12 mouse cellular contexts compared by ENCODE assay signal in the genomic region with DNA sequence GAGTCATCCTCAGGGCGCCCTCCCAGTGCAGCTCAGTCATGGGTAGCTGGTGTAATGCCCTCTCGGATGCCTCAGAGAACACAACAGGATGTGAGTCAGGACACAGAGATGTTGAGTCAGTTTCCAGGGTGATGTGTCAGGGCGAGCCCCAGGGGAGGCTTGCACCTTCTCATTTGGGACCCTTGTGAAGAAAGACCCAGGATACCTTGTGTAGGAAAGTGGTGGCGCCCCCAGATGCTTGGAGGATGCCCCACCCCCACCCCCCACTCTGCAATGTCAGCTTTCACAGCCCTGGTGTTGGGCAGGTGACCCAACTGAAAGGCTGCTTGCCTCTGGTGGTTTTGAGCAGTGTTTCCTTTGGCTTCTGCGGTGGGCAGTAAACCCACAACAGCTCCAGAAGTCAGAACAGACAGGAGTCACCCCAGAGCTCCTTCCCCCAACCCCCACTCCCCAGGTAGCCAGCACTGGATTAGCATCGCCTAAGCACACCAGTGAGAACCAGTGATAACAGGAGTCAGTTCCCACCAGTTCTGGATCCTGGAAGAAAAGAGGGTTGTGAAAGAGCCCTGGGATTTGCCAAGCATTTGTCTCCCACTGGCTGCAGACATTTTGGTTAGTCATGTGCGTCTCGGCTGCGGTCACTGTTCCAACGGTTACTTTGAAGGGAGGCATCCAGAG.
A peak's percentile ranks its signal among the peaks of the same experiment; 100 is the strongest.
DNase-seq lines count a peak whose midpoint lies in the region; ATAC-seq and TF ChIP-seq lines count a peak whose summit lies in the region.
"Had no signal": no experiment of that assay in that cellular context is flagged by ENCODE, and none has a peak within 500 bp of the region (broad histone marks: within the 10 kb centered on the region; RNA-seq: fewer than 3 reads in every experiment).

No protein-coding gene starts in this region.

- H3K79me2 ChIP-seq in C2C12 (ENCODE audit: control insufficient read depth, insufficient read depth): peaks cover 69% of the 10 kb centered on the region

- TF ChIP-seq CTCF in C2C12 (IDR thresholded peaks at IDR 0.05; ENCODE audit: control insufficient read depth, insufficient read depth, insufficient read length): no peak
- no peak for TF ChIP-seq CTCF in bone marrow macrophage, adult 2 months (IDR thresholded peaks at IDR 0.05; ENCODE audit: low read depth, low read length)

- no peak overlapping the region for H3ac ChIP-seq in C2C12 (ENCODE audit: control insufficient read depth, insufficient read length, low read depth)

- peaks cover 32% of the 10 kb centered on the region for H3K4me1 ChIP-seq in bone marrow macrophage, adult 2 months (ENCODE audit: control insufficient read depth, insufficient read depth, low read length)
- no peaks in the 10 kb centered on the region for H3K4me1 ChIP-seq in forebrain, embryonic 14.5 days (ENCODE audit: control insufficient read depth, insufficient read depth, low read length)
- H3K4me1 ChIP-seq: heart, embryonic 15.5 days had no signal

- H3K79me3 ChIP-seq in C2C12 (ENCODE audit: low read depth): peaks cover 39% of the 10 kb centered on the region

- H3K27me3 ChIP-seq in C2C12 (ENCODE audit: control insufficient read depth, insufficient read depth, insufficient read length): no peaks in the 10 kb centered on the region
- H3K27me3 ChIP-seq in forebrain, embryonic 14.5 days (replicated peaks; ENCODE audit: control insufficient read depth, insufficient read depth, low read length): no peaks in the 10 kb centered on the region
- H3K27me3 ChIP-seq: lung, embryonic 15.5 days had no signal

- H3K27ac ChIP-seq in bone marrow macrophage, adult 2 months (ENCODE audit: insufficient read depth, low read depth, low read length): peak overlapping the region; percentile 72
- no peak overlapping the region for H3K27ac ChIP-seq in forebrain, embryonic 14.5 days (ENCODE audit: low read depth, low read length)
- H3K27ac ChIP-seq: heart, embryonic 15.5 days; lung, embryonic 15.5 days had no signal

- ATAC-seq in megakaryocyte, adult 5-6 weeks (ENCODE audit: poor library complexity, severe bottlenecking): peak; percentile 92
- ATAC-seq in forebrain, embryonic 14.5 days: no peak

- no peaks in the 10 kb centered on the region; the same call in 1 of the 2 replicates for H3K9me3 ChIP-seq in forebrain, embryonic 14.5 days (replicated peaks; ENCODE audit: control insufficient read depth, low read length)
- H3K9me3 ChIP-seq: heart, embryonic 15.5 days; lung, embryonic 15.5 days had no signal

- no peak overlapping the region for H3K4me3 ChIP-seq in C2C12 (ENCODE audit: insufficient read depth, poor library complexity, severe bottlenecking)
- H3K4me3 ChIP-seq in bone marrow macrophage, adult 2 months (ENCODE audit: insufficient read depth, low read length): no peak overlapping the region
- no peak overlapping the region for H3K4me3 ChIP-seq in forebrain, embryonic 14.5 days (ENCODE audit: low read depth, low read length)
- H3K4me3 ChIP-seq: erythroblast, embryonic 14.5 days; heart, embryonic 15.5 days; lung, embryonic 15.5 days had no signal

- peaks cover 53% of the 10 kb centered on the region for H3K36me3 ChIP-seq in C2C12 (ENCODE audit: control insufficient read depth, insufficient read depth)
- no peaks in the 10 kb centered on the region for H3K36me3 ChIP-seq in forebrain, embryonic 14.5 days (ENCODE audit: control insufficient read depth, insufficient read depth, low read length)
- H3K36me3 ChIP-seq: heart, embryonic 15.5 days; lung, embryonic 15.5 days had no signal

- H3K9ac ChIP-seq in forebrain, embryonic 14.5 days (ENCODE audit: low read length): no peak overlapping the region
- H3K9ac ChIP-seq: heart, embryonic 15.5 days; lung, embryonic 15.5 days had no signal

- no peak for TF ChIP-seq POLR2A in bone marrow macrophage, adult 2 months (IDR thresholded peaks at IDR 0.05; ENCODE audit: borderline replicate concordance, low read depth, low read length)

- DNase-seq in 3T3-L1 (ENCODE audit: low read depth, low spot score): peak; percentile 95
- no peak for DNase-seq in layer of hippocampus, postnatal 25 days (ENCODE audit: extremely low spot score in 1 of 2, low spot score in 1 of 2)
- DNase-seq in forebrain, embryonic 14.5 days (ENCODE audit: low spot score): no peak
- DNase-seq in kidney, postnatal 4 days: no peak
- DNase-seq: kidney, postnatal 36 days; retina, postnatal 1 day had no signal

- 59% methylated on average over 10 of the region's 10 CpGs for WGBS in forebrain, embryonic 14.5 days

- H3K4me2 ChIP-seq in forebrain, embryonic 14.5 days (ENCODE audit: low read length): no peak overlapping the region
- H3K4me2 ChIP-seq: heart, embryonic 15.5 days; lung, embryonic 15.5 days had no signal

TF ChIP-seq in C2C12, 6 proteins besides CTCF, POLR2A, EP300 and RAD21:
- TF ChIP-seq CEBPB (IDR thresholded peaks at IDR 0.05; ENCODE audit: low read depth): peak; percentile 90
- no peak for TF ChIP-seq MYOG (IDR thresholded peaks at IDR 0.05; ENCODE audit: control insufficient read depth, extremely low read depth, insufficient read length)
- TF ChIP-seq MAX (IDR thresholded peaks at IDR 0.05): peak; percentile 65
- TF ChIP-seq FOSL1 (IDR thresholded peaks at IDR 0.05; ENCODE audit: insufficient read depth, low read length, poor library complexity, severe bottlenecking): peak; percentile 94
- peak; percentile 64 for TF ChIP-seq USF1 (IDR thresholded peaks at IDR 0.05; ENCODE audit: low read depth)
- peak; percentile 67 for TF ChIP-seq MYOD1 (IDR thresholded peaks at IDR 0.05; ENCODE audit: control insufficient read depth, insufficient read length, low read depth)
